Mouse (Mus musculus) spleen, adult 2 months (tissue): ENCODE measurements around the gene Gabra1.

ENCODE experiments used
- CTCF ChIP-seq: fragments of 200-500 bp; IDR thresholded peaks from 2 replicates; pipeline ENCODE4 v1.5.1; 2011; ENCODE audit warnings: mild to moderate bottlenecking, inconsistent platforms; ENCODE audit not compliant: insufficient read depth, insufficient read length, insufficient replicate concordance; ENCODE audit errors: extremely low read depth
- POLR2A ChIP-seq: fragments of 200-500 bp; IDR thresholded peaks from 2 replicates; pipeline ENCODE4 v1.6.1; 2011; ENCODE audit warnings: low read depth, low read length, inconsistent platforms

GRCm38 (mm10) chr11:42095556-42095955 lies 87.2 kb downstream of the Gabra1 start:
- TF ChIP-seq CTCF (no peak), POLR2A (no peak)
